Mouse (Mus musculus) heart, adult 8-10 months (tissue): ENCODE measurements around the gene Dgkz. TPM values are rescaled to one million over a fixed set of nuclear protein-coding genes. Genes with fewer than 3 reads are reported as not detected.

Source experiments
- DNase-seq: peaks from one replicate; pipeline ENCODE4 v3.0.0; 2022; ENCODE audit warnings: low spot score
- total RNA-seq, 4 experiments: library from RNA; stranded (reverse); gene quantifications; 2 replicates each; pipeline ENCODE4 v1.2.4; 2022

Dgkz gene
- total RNA-seq, 4 experiments from 2014 or later = 31.4 to 49.0 (median 42.7) TPM

DNA sequence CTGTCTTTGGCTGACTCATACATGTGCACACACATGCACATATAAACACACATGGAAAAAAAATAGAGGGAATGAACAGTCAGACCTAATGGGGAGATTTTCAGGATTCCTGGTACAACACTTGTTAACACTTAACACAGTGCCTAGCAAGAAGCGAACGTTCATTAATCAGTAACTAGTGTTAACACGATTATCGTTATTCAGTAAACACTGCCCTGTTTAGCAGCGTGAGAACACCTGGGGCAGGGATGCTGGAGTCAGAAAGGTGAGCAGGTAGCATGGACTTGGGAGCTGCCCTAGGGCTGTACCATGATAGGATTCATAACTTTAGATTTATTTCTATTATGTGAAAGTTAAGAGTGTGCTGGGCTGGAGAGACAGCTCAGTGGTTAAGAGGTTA lies 20.3 kb upstream of the Dgkz start:
- DNase-seq = no peak

DNA sequence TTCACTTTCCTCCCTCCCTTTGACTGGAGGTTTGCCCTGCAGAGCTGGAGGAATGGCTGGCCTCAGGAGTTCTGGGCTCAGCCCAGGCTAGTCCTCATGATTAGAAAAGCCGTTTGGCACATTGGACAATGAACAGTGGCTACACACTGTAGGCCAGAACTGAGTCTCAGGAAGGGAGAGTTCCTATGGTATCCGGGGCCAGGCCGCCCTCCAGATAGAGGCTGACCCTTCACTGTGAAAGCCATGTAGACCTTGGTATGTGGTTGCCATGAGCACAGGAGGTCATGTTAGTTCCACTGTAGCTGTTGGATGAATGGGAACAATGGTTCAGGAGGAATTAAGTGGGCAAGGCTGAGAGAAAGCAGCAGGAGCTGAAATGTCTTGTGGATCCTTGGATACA lies 17.7 kb upstream of the Dgkz start:
- no peak for DNase-seq

DNA sequence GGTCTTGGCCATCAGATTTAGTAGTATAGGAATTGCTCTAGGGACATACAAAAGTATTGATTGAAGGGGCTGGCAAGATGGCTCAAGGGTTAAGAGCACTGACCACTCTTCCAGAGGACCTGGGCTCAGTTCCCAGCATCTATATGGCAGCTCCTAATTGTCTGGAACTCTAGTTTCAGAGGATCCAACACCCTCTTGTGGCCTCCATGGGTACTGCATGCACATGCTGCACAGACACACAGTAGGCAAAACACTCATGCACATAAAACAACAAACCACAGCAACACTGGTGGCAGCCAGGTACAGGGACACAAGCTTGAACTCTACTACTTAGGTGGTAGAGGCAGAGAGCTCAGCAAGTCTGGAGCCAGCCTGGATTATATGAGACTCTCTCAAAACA lies 14.1 kb upstream of the Dgkz start:
- no peak for DNase-seq

DNA sequence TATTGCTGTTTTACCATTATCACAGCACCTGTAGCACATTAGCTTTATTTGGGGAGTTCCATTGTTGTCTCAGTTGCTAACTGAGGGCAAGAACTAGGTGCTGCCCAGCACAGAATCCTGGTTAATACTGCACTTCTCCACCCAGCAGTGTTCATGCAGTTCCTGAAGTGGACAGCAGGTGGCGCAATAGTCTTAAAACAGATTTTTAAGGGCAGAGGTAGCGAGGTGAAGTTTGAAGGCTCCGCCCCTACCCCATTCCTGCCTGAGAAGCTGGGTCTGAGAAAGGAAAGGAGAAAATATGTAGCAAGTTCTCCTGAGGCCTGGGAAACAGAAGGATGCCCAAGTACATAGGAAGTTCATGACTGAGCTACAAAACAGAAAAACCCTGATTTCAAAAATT lies 11.9 kb upstream of the Dgkz start:
- peak; percentile 87 for DNase-seq

DNA sequence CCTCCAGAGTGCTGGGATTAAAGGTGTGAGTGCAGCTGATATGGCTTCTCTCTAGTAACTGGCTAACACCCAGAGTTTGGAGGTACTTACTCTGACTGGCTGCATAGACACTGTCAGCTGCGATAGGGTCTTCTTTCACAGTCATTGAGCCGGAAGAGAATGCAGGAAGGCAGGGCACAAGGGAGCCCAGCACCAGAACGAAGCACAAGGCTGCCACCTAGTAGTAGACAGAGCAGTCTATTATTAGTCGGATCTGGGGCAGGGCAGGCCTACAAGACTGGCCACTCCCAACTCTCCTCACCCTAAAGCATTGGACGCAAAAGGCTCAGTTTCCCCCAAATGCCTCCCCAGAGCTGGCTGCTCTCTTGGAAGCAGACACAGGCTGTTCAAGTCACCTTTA lies 10.4 kb upstream of the Dgkz start:
- DNase-seq = no peak

DNA sequence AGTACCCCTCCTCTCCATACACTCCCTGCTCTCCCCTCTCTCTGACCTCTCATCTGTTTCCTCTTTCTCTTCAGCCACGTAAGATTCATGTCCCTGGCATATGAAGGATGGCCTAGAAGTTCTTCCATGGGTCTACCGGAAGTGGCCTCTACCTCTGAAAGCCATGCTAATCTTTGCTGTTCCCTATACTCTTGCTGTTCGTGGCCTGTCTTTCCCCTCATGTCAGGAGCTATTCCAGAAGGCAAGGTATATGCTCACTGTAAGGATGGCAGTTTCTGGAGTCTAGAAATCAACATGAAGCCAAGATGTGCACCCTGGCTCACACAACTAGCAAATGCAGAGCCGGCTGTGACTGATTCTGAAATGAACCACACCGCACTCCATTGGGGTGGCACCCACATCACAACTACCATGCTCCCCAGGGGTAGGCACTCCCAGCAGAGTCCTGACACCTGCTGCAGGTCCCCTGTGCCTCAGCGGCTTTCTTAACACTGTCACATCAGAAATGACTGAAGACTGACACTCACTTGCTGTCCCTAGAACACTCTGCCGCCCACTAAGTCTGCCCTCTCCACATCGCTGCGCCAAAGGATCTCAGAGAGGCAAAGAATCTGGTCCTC lies 9.4 kb upstream of the Dgkz start:
- DNase-seq = no peak

DNA sequence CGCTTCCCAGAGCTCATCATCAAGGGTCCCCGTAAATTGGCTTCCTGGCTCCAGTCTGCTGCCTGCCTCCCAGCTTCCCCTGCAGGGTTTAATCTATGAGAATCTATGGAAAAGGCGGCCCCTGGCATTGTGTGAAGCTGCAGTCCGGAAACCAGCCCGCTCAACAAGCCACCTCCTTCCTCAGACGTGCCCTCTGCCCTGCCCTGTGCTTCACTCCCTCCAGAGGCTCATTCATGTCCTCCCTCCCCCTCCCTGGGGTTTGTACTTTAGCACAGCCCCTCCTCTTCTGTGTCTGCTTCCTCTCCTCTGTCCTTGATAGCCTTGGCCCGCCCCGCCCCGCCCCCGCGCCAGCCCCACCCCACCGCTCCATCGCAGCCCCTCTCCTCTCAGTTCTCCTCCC lies 8.8 kb upstream of the Dgkz start:
- peak; percentile 65 for DNase-seq

DNA sequence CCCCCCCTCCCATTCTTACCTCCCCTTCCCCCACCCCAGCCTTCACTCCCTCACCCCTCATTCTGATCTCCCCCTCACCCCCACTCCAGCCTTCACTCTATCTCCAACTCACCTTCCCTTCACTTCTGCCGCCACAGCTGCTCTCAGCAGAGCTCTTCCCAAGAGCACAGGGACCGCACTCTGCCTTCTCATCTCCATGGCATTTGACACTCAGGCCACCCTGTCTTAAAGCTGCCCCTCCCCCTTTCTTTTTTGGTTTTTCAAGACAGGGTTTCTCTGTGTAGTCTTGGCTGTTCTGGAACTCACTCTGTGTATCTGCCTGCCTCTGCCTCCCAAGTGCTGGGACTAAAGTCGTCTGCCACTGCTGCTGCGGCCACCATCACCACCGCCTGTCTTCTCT lies 5.2 kb upstream of the Dgkz start:
- no peak for DNase-seq

DNA sequence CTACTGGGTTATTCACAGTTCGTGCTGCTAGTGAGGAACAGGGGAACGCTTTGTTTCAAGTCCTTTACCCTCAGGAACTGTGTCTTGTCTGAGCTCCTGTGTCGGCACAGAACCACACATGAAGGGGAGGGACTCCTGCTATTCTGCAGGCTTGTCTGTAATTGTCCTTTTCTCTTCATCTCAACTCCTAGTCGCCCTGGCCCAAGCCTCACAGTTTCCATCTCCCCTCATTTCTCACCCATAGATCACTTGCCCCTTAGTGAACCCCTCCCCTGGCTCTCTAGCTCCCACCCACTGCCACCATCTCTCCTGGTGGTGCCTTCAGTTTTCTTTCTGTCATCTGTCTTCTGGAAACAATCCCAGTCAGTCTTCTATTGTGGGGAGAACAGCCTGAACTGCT lies 4.6 kb upstream of the Dgkz start:
- DNase-seq = no peak

DNA sequence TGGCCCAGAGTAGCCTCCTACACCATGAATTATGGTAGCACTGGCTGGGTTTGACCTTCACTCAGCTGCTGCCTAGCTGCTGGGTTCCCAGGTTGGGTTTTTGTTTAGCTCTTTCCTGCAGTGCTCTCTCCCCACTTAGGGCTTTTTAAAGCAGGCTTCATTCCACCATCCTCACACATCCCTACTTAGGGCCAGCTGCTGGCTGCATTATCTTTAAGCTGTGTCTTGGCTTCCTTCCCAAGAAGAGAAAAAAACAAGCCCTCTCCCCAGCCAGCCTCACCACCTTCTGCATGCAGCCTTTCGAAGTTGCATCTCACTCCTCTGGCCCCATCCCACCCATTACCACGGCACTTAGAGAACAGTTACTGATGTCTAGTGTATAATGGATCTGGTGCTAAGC lies 2.9 kb upstream of the Dgkz start:
- no peak for DNase-seq

DNA sequence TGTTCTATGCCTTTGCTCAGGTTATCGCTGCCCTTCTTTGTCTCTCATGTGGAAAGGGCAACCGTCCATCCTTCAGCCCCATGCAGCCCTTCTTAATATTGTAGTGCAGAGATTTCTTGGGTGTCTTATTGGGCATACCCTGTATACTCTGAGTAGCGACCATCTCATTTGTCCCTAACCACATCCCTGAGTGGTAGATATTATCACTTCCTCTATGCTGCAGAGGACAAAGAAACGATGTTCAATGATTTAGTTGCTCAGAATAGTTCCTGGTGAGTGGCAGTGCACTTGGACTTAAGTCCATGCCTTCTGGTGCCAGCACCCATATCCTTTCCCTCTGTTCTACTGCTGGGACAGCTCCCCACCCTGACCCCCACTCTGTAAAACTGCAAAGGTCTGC lies 2.3 kb upstream of the Dgkz start:
- no peak for DNase-seq

DNA sequence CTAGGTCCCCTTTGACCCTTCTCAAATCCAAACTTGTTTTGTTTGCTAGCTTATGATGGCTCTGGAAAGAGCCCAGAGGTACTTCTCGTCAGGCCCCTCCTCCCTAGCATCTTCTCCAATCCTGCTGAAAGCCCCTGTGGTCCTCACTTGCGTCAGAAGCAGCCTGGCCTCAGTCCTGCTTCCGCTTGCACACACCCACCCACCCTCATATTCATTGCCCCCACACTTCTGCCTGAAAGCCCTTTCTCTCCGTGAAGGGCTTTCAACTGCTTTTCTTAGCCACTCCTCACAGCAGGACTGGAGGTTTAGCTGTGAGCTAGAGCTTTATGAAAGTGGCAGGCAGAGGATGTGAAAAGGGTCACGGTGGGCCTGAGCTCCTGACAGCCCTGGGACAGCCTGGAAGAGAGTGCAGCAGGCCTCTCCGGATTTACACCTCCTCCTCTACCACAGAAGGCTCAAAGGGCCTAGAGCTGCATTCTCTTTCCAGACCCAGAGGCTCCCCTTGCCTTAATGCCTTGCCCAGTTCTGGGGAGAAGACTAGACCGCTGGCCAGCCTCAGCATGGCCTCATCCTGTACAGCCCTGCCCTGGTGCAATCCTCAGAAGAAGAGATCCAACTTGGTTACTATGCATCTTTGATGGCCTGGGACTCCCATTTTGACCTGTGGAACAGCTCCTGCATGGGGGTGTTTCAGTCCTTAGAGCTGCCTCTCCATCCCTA lies 2.1 kb downstream of the Dgkz start:
- DNase-seq = no peak

DNA sequence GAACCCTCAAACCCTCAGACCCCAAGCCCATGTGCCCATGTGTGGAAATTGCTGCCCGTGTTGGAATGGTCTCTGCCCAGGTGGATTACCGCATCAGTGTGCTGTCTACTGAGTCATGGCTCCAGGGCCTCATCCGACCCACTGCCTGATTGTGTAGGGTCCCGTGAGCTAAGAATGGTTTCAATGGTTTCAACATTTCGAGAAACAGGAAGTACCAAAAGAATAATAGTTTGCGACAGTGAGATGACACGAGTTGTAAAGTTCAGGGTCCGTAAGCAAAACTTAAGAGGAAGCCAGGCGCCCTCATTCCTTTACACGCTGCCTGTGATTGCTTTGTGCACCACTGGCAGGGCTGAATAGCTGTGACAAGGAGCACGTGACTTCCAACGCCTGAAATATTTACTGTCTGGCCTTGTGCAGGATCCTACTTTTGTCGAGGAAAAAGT lies 3.5 kb downstream of the Dgkz start:
- no peak for DNase-seq

DNA sequence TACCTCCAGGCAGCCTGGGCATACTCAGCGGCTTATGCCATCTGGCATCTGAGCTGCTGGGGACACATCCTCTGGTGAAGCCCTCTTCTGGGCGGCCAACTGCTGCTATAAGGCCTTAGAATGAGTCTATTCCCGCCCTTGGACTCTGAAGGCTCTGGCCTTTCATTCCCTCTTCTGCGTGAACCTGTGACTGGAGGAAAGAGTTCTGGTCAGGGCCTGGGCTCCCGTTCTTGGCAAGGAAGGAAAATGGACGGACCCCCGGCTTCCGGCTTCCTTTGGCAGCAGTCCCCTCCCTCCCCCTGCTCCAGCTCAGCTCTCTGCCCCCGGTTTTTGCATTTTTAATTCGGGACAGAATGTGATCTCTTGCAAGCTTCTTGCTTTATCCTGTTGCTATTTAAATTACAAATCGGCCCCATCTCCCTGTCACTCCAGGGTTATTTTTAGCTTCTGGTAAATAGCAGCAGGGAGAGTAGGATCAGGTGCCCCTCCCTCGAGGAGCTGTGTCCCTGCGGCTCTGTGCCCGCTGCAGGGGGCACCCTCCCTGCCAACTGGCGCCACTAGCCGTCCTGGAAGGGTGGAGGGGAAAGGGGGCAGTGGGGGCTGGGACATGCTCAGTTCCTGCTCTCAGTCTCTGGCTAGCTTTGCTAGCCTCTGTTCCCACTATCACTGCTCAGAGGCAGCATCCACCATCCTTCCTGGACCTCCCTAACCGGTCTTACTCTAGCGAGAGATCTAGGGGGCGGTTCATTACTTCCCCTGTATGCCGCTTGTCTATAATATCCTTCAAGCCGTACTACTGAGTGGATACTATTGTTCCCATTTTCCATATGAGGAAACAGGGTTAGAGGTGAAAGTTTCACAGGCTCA lies 4.2 kb downstream of the Dgkz start:
- DNase-seq = peak; percentile 53

DNA sequence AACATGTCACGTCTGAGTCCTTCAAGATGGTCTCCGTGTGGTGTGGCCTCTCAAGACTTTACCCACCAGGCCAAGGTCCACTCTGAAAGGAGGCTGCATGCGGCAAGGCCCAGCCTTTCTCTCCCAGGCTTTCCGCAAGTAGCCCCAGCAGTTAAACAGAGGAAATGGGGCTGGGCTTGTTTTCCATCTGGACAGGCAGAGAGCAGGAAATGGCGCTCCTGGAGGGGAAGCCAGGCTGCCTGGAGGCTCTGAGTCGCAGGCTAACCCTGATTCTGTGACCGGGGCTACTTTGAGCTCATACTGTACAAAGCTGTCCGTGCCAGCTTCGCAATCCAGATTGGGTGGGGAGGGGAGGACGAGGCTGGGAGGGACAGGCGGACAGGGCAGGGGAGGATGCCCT lies 7.7 kb downstream of the Dgkz start:
- DNase-seq = peak; percentile 68

DNA sequence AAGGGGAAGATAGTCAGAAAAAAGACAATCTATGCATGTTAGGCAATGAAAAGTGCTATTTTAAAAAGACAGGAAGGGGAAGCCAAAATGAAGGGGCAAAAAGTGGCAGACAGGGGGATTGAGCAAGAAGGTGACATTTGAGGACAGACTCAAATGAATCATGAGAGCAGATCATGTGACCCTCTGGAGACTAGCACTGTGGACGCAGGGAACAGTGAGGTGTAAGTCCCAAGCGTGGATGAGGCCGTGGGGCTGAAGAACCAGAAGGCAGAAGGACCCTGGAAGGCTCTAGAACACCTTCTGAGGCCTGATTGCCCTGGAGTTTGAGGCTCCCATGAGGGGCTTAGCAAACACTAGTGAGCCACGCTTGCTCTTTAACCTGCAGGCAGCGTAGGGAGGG lies 9.3 kb downstream of the Dgkz start:
- no peak for DNase-seq

DNA sequence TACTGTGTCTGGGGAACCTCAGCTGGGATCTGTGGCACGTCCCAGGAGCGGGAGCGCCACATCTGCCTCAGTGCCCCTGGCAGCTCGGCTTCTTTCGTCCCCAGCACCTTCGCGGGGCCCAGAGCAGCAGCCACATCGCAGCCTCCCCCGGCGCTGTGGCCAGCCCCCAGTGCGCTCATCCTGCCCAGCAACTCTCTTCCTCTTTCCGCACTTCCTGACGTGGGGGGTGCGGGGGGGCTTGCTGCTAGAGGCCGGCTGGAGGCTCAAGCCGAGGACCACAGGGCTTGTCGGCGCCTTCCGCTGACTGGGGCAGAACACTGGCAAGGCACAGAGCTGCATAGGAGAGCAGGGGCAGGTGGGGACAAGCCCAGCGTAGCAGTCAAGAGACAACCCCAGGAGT lies 10.2 kb downstream of the Dgkz start:
- peak; percentile 76 for DNase-seq

DNA sequence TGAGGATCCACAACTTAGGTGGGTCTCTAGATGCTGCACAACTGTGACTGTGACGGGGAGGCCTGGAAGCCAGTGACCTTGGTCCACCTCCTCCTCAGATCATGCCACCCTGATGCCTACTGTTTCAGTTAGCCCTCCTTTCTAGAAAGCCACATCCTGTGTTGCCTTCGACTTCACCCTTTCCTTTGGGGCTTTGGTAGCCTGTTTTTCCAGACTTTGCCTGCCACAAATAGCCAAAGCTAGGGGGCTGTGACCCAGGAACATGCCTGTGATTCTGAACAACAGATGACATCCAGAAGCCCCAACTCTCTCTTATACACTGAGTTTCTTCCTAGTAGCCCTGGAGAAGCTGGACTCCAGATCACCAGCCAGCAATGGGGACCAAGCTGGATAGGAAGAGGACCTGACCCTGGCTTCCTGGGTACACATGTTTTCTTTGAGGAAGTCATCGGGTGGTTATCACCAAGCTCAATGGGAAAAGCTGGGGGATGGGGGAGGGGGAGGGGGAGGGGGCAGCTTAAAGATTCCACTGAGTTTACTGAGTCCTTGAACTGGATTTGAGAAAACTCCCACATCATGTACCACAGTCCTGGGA lies 11.0 kb downstream of the Dgkz start:
- no peak for DNase-seq

DNA sequence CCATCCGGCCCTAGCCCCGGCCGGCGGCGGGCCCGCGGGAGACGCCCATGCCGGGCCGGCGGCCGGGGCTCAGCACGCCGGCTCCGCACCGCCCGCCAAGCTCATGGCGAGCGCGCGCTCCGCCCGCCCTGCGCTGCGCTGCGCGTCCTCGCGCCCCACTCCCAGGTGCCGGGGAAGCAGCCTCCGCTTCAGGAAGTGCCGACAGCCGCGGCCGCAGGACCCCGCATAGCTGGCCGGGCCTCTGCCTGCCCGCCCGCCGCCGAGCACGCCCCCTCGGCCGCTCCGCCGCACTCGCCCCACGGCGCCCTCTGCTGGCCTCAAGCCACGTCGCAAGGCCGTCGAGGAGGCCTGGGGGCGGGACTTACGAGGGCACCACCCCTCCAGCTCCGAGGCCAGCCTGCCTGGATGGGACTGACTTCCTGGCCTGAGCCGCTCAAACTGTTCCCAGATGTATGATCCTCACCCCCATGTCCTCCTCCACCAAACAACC lies 12.2 kb downstream of the Dgkz start:
- peak; percentile 96 for DNase-seq

DNA sequence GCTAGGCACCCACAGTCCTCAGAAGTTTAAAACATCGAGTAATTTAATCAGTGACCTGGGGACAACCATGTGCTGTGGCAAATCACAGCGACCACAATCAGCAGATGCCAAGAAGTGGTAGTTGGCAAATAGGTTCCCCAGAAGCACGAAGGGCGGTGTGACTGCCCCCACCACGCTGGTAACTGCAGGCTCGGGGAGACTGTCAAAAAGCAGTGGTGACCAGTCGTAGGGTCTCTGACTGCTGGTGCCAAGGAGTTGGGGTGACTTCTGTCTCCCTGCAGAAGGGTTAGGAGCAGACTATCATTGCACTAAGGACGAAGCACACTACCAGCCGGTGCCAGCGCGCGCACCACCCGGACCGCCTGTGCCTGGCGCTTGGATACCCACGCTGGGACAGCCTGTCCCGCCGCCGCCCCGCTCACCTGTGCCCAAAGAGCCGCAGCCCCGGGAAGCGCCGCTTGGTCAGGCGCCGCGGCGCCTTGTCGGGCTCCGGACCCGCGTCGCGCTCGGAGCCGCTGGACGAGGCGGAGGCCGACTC lies 12.7 kb downstream of the Dgkz start:
- no peak for DNase-seq

DNA sequence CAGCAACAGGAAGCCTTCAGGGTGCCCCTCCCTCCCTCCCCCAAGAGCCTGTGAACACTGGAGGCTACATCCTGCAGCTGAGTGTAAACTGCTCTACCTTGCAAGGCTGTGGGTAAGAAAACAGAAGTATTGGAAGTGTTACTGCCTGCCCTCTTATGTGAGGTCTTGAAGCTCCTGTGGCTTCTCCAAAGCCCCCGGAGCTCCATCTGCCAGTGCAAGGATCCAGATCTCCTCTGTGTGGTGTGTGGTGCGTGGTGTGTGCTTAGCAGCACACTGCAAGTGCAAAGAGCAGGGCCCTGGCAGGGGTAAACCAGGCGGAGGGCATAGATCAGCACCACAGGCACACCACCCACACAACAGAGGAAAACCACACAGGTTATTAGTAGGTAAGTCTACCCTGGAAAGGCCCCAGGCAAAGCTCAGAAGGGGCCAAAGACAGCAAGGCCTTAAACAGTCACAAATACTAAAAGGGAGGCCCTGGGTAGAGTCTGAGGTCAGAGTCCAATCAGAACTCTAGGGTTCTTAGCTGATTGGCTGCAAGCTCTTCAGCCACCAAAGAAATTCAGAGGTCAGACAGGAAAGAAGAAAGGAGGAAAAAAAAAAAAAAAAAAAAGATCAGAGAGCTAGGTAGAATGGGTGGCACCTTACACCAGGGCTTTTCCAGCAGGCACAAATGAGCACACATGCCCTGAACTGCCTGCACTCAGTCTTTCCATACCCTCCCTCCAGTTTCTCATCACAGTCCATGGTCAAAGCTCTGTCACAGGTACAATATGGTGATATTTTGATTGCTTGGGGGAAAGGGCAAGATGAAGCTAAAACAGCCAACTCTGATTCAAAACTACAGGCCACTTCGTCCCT lies 13.5 kb downstream of the Dgkz start:
- DNase-seq = no peak
